In genomic region chr17:10359466-10359865, GRCm38 (mm10) we compare ENCODE assay signal across 8 mouse cellular contexts. TPM values are rescaled to one million over a fixed set of nuclear protein-coding genes. Genes with fewer than 3 reads are reported as not detected.
DNase-seq lines count a peak whose midpoint lies in the region.

No protein-coding gene starts in this region.

- peak; percentile 97 for DNase-seq in heart, adult 11 months
- DNase-seq in heart, postnatal 4 days: no peak
- DNase-seq in right cerebral cortex, postnatal 10 days (ENCODE audit: low spot score in 2 of 2): peak; percentile 60 to 70
- DNase-seq in right cerebral cortex, adult 2 months (ENCODE audit: low spot score in 2 of 2): no peak
- DNase-seq in heart, postnatal 36 days: peak; percentile 24 to 43
- DNase-seq in Muller cell, postnatal 12 days (ENCODE audit: inconsistent ontology term): no peak
- DNase-seq in left cerebral cortex, postnatal 36 days (ENCODE audit: low spot score in 2 of 2): no peak
- no peak for DNase-seq in embryo, embryonic 11 days

- intact Hi-C loops in heart, postnatal 36 days (cut with DNase I): loop anchor here (2.0 kb wide), 1 partner anchor 31 kb away; no protein-coding TSS in a partner anchor
- intact Hi-C loops in left cerebral cortex, postnatal 36 days (cut with DNase I): no loop called here

RNA-seq across cellular contexts. Expression of gene Qk, which starts 39.8 kb away (rescaled TPM):
- total RNA-seq in heart, postnatal 4 days (2021): 100 to 1,000 TPM; 588 to 671 TPM
- 100 to 1,000 TPM; 419 to 431 TPM for total RNA-seq in heart, postnatal 36 days (2021)
- 100 to 1,000 TPM; 333 to 359 TPM for total RNA-seq in left cerebral cortex, postnatal 36 days (2021)

Comparison
In these comparisons a context has a peak if more than half of its experiments do, and no peak if none do; other contexts are left out.
1. DNase-seq: peak in heart, adult 11 months (single experiment), right cerebral cortex, postnatal 10 days (2 of 2) and heart, postnatal 36 days (2 of 2); none in heart, postnatal 4 days (single experiment), right cerebral cortex, adult 2 months (0 of 2), Muller cell, postnatal 12 days (single experiment), left cerebral cortex, postnatal 36 days (0 of 2) and embryo, embryonic 11 days (single experiment).